Mouse (Mus musculus) hindbrain, embryonic 14.5 days (tissue): ENCODE results near the gene Mapk12. TPM values are rescaled to one million over a fixed set of nuclear protein-coding genes. Genes with fewer than 3 reads are reported as not detected.

ENCODE experiments used
- microRNA-seq: library from miRNA; unstranded; fragments of <30 nt; microRNA quantifications from one replicate; pipeline ENCODE4, GENCODE M21; 2016
- polyA plus RNA-seq: library from polyadenylated mRNA; unstranded; fragments of >200 nt; fragmentation: Nextera tagmentation; extraction: Ambion mirVana; gene quantifications from 2 replicates; pipeline ENCODE4 v1.2.1, GENCODE M21; 2014

The Mapk12 gene
- polyA plus RNA-seq, 1 experiment from 2014 or later = 4.0 TPM

Small RNA genes within 50 kb of the gene (microRNA-seq; reads per million reads assigned to microRNA genes)
- gene Mir6958 (5.2 reads per million, percentile 22 among the genes with 10 or more reads in this experiment), gene Mir7118 (not detected)

Other genes with a start within 250 kb of the Mapk12 start
- 0.13 TPM in 1 of 2 replicates, not detected in the other for gene Ttll8, start 186.3 kb downstream of the Mapk12 start, polyA plus RNA-seq
- gene Mlc1, start 161.7 kb downstream of the Mapk12 start, polyA plus RNA-seq = 17.7 and 20.5 TPM in 2 replicates
- gene Mov10l1, start 157.8 kb downstream of the Mapk12 start, polyA plus RNA-seq = not detected in 2 replicates
- gene Panx2, start 81.0 kb downstream of the Mapk12 start, polyA plus RNA-seq = 8.4 and 8.5 TPM in 2 replicates
- 34.2 and 41.0 TPM in 2 replicates for gene Trabd, start 65.6 kb downstream of the Mapk12 start, polyA plus RNA-seq
- gene Selenoo, start 51.6 kb downstream of the Mapk12 start, polyA plus RNA-seq = 22.2 and 23.0 TPM in 2 replicates
- 17.2 and 19.1 TPM in 2 replicates for gene Tubgcp6, start 17.6 kb downstream of the Mapk12 start, polyA plus RNA-seq
- gene Hdac10, start 12.0 kb downstream of the Mapk12 start, polyA plus RNA-seq = 17.0 and 19.1 TPM in 2 replicates
- gene Mapk11, start 8.9 kb upstream of the Mapk12 start, polyA plus RNA-seq = 20.4 and 22.4 TPM in 2 replicates
- gene Plxnb2, start 40.1 kb upstream of the Mapk12 start, polyA plus RNA-seq = 99.2 and 101 TPM in 2 replicates
- 71.4 and 71.6 TPM in 2 replicates for gene Dennd6b, start 55.8 kb upstream of the Mapk12 start, polyA plus RNA-seq
- 78.2 and 84.0 TPM in 2 replicates for gene Ppp6r2, start 70.8 kb upstream of the Mapk12 start, polyA plus RNA-seq
- 99.8 and 105 TPM in 2 replicates for gene Sbf1, start 174.6 kb upstream of the Mapk12 start, polyA plus RNA-seq
- gene Adm2, start 182.0 kb upstream of the Mapk12 start, polyA plus RNA-seq = not detected in 2 replicates
- gene Miox, start 193.7 kb upstream of the Mapk12 start, polyA plus RNA-seq = not detected in 2 replicates
- 24.2 and 24.6 TPM in 2 replicates for gene Lmf2, start 215.0 kb upstream of the Mapk12 start, polyA plus RNA-seq
- gene Ncaph2, start 215.0 kb upstream of the Mapk12 start, polyA plus RNA-seq = 94.7 and 112 TPM in 2 replicates
- gene Sco2, start 233.1 kb upstream of the Mapk12 start, polyA plus RNA-seq = 19.5 and 20.5 TPM in 2 replicates
- gene Tymp, start 236.3 kb upstream of the Mapk12 start, polyA plus RNA-seq = 2.2 and 3.0 TPM in 2 replicates
- gene Odf3b, start 238.6 kb upstream of the Mapk12 start, polyA plus RNA-seq = 1.3 and 5.5 TPM in 2 replicates
- 0.07 TPM in 1 of 2 replicates, not detected in the other for gene Klhdc7b, start 244.2 kb upstream of the Mapk12 start, polyA plus RNA-seq